Mouse (Mus musculus) heart, adult 2 months (tissue): Measurements from ENCODE around the gene Tnnc2.

Source experiments
- CTCF ChIP-seq: fragments of 200-600 bp; IDR thresholded peaks from 2 replicates; pipeline ENCODE4 v1.8.1; 2022; ENCODE audit warnings: antibody characterized with exemption, mild to moderate bottlenecking, moderate library complexity
- EP300 ChIP-seq: fragments of 200-500 bp; IDR thresholded peaks from 2 replicates; pipeline ENCODE4 v1.6.1; 2011; ENCODE audit warnings: low read depth, low read length, control low read depth; ENCODE audit not compliant: insufficient read depth

DNA sequence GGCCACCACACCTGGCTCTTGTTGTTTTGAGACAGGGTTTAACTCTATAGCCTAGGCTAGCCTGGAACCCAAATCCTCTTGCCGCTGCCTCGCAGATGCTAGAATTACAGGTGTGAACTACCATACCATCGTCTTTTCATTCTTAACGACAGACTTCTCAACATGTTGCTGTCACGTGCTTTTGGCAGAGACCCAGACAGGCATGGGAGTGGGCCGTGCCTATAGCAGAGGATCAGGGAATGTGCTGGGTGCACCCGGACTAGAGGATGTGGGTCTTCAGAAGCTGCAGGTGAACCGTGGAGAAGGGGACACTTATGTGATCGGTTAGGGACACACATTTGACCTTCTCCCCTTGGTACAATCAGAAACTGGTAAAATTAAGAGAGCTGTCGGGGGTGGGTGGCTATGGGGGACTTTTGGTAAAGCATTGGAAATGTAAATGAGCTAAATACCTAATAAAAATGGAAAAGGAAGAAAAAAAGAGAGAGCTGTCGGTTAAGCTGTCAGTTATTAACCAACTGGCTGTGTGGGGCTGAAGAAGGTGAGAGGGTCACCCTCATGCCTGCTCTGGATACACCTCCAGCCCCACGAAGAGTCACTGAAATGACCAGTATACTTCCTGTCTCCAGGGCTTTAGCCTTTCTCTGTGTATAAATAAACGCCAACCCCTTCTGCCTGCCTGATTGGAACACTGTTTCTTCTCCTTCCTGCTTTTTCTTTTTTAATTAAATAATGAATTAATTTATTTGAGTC, 20.7 kb upstream of the Tnnc2 start:
- TF ChIP-seq CTCF: no peak
- TF ChIP-seq EP300: no peak
